Mouse (Mus musculus): ENCODE measurements at regions not wholly inside any gene's neighbourhood (a gene's known extent, or its start where the extent isn't known, plus 50 kb on each side); places are given as distances from the start of the nearest gene placed in this dataset.
"Not testable (repeated sequence)": the region's sequence is repeated elsewhere in the genome, so short reads cannot be mapped to it uniquely, and the experiment has no call there.

- in situ Hi-C loops (cut with MboI; ENCODE audit: low sequenced_read_pairs) = no loop called here
Measured at GRCm38 (mm10) chr16:29909923-29910465, 154.2 kb upstream of the Hes1 start.

GRCm38 (mm10) chr16:29911164-29911571 lies 153.0 kb upstream of the Hes1 start:
- in situ Hi-C loops (cut with MboI; ENCODE audit: low sequenced_read_pairs) = no loop called here

- in situ Hi-C loops (cut with MboI; ENCODE audit: low sequenced_read_pairs) = no loop called here
Measured at GRCm38 (mm10) chr16:29913357-29914010, 150.7 kb upstream of the Hes1 start.

GRCm38 (mm10) chr16:29915346-29915745 lies 148.8 kb upstream of the Hes1 start:
- in situ Hi-C loops (cut with MboI; ENCODE audit: low sequenced_read_pairs) = no loop called here

- in situ Hi-C loops (cut with MboI; ENCODE audit: low sequenced_read_pairs) = no loop called here
Measured at GRCm38 (mm10) chr16:29917989-29918388, 146.2 kb upstream of the Hes1 start.

- in situ Hi-C loops (cut with MboI; ENCODE audit: low sequenced_read_pairs) = no loop called here
Measured at GRCm38 (mm10) chr16:29918396-29918795, 145.8 kb upstream of the Hes1 start.

GRCm38 (mm10) chr16:29920940-29921339 lies 143.2 kb upstream of the Hes1 start:
- in situ Hi-C loops (cut with MboI; ENCODE audit: low sequenced_read_pairs) = no loop called here

- in situ Hi-C loops (cut with MboI; ENCODE audit: low sequenced_read_pairs) = no loop called here
Measured at GRCm38 (mm10) chr16:29921385-29921784, 142.8 kb upstream of the Hes1 start.

GRCm38 (mm10) chr16:29927276-29927675 lies 136.9 kb upstream of the Hes1 start:
- in situ Hi-C loops (cut with MboI; ENCODE audit: low sequenced_read_pairs) = not testable (repeated sequence)

- in situ Hi-C loops (cut with MboI; ENCODE audit: low sequenced_read_pairs) = no loop called here
Measured at GRCm38 (mm10) chr16:29928291-29928690, 135.9 kb upstream of the Hes1 start.

- in situ Hi-C loops (cut with MboI; ENCODE audit: low sequenced_read_pairs) = no loop called here
Measured at GRCm38 (mm10) chr16:29931746-29932351, 132.3 kb upstream of the Hes1 start.

- in situ Hi-C loops (cut with MboI; ENCODE audit: low sequenced_read_pairs) = no loop called here
Measured at GRCm38 (mm10) chr16:29934649-29935048, 129.5 kb upstream of the Hes1 start.

- in situ Hi-C loops (cut with MboI; ENCODE audit: low sequenced_read_pairs) = no loop called here
Measured at GRCm38 (mm10) chr16:29938700-29939099, 125.5 kb upstream of the Hes1 start.

- in situ Hi-C loops (cut with MboI; ENCODE audit: low sequenced_read_pairs) = no loop called here
Measured at GRCm38 (mm10) chr16:29939331-29939850, 124.8 kb upstream of the Hes1 start.

- in situ Hi-C loops (cut with MboI; ENCODE audit: low sequenced_read_pairs) = no loop called here
Measured at GRCm38 (mm10) chr16:29939869-29940707, 124.1 kb upstream of the Hes1 start.

- in situ Hi-C loops (cut with MboI; ENCODE audit: low sequenced_read_pairs) = no loop called here
Measured at GRCm38 (mm10) chr16:29942111-29942510, 122.1 kb upstream of the Hes1 start.

GRCm38 (mm10) chr16:29943963-29944860 lies 120.0 kb upstream of the Hes1 start:
- in situ Hi-C loops (cut with MboI; ENCODE audit: low sequenced_read_pairs) = no loop called here

GRCm38 (mm10) chr16:29944966-29945365 lies 119.2 kb upstream of the Hes1 start:
- in situ Hi-C loops (cut with MboI; ENCODE audit: low sequenced_read_pairs) = no loop called here

- in situ Hi-C loops (cut with MboI; ENCODE audit: low sequenced_read_pairs) = no loop called here
Measured at GRCm38 (mm10) chr16:29945376-29945890, 118.8 kb upstream of the Hes1 start.

Data from CH12F3 (cell line).